Comparison of ENCODE assay signal across 8 mouse cellular contexts in the genomic region with DNA sequence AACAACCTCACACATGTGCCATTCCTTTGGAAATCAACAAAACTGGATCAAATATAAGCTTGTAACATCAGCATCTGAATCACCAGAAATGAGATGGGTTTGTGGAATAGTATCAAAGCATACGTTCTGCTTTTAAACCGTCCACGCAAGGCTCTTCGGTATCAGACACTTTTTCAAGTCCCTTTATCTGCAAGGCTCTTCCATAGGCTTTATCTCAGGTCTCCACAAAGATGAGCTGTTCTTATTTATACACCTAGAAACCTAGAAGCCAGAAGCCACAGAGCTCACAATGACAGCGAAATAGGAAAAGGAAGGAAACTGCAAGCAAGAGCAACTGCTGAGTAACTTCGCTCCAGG. TPM values are rescaled to one million over a fixed set of nuclear protein-coding genes. Genes with fewer than 3 reads are reported as not detected.
A peak's percentile ranks its signal among the peaks of the same experiment; 100 is the strongest.
DNase-seq lines count a peak whose midpoint lies in the region; ATAC-seq and TF ChIP-seq lines count a peak whose summit lies in the region.

No protein-coding gene starts in this region.

- no peak for TF ChIP-seq RAD21 in MEL (IDR thresholded peaks at IDR 0.05; ENCODE audit: low read depth, low read length)

- peaks cover 57% of the 10 kb centered on the region for H3K4me1 ChIP-seq in heart, embryonic 15.5 days (replicated peaks)
- H3K4me1 ChIP-seq in MEL (ENCODE audit: control insufficient read depth in 1 of 2, insufficient read depth in 2 of 2, low read length in 2 of 2) = peaks cover 26 to 38% of the 10 kb centered on the region in 2 experiments
- H3K4me1 ChIP-seq in hindbrain, embryonic 10.5 days (replicated peaks) = peaks cover 54% of the 10 kb centered on the region

- H3K4me2 ChIP-seq in heart, embryonic 15.5 days = peak overlapping the region; percentile 89

- peak overlapping the region; percentile 87 for H3K4me3 ChIP-seq in heart, embryonic 15.5 days
- H3K4me3 ChIP-seq in MEL (ENCODE audit: control insufficient read depth in 1 of 2, insufficient read depth in 1 of 2, low read depth in 2 of 2, low read length in 2 of 2) = peak overlapping the region; percentile 49 to 67
- H3K4me3 ChIP-seq in hindbrain, embryonic 10.5 days = peak overlapping the region; percentile 85
- H3K4me3 ChIP-seq in macrophage (ENCODE audit: inconsistent target) = peak overlapping the region; percentile 50

- DNase-seq in heart, adult 11 months = no peak
- DNase-seq in MEL (ENCODE audit: low read depth, low spot score) = peak; percentile 83
- DNase-seq in hindbrain, embryonic 10.5 days (ENCODE audit: low spot score) = no peak
- no peak for DNase-seq in retina, postnatal 1 day
- DNase-seq in thymus, postnatal 10 days (ENCODE audit: low spot score in 2 of 2) = no peak
- DNase-seq in cerebellum, adult 18-20 months = no peak

- H3K36me3 ChIP-seq in heart, embryonic 15.5 days = 0 out of 2 replicates have a peak, but pooled peaks cover 3% of the 10 kb centered on the region
- H3K36me3 ChIP-seq in MEL (ENCODE audit: control insufficient read depth in 1 of 2, insufficient read depth in 2 of 2, low read length in 2 of 2) (peaks cover 0 to 42% of the 10 kb centered on the region in 2 experiments; a peak in 3 of 4 replicates), macrophage (ENCODE audit: inconsistent target) (no peaks in the 10 kb centered on the region)
- no peaks in the 10 kb centered on the region for H3K36me3 ChIP-seq in hindbrain, embryonic 10.5 days

- peak; percentile 80 to 88 for TF ChIP-seq EP300 in MEL (IDR thresholded peaks at IDR 0.05; ENCODE audit: low read depth in 1 of 2, low read length in 2 of 2)

- no peaks in the 10 kb centered on the region for H3K27me3 ChIP-seq in heart, embryonic 15.5 days
- no peaks in the 10 kb centered on the region for H3K27me3 ChIP-seq in MEL (ENCODE audit: control insufficient read depth in 1 of 2, insufficient read depth in 2 of 2, low read length in 2 of 2)
- peaks cover 36% of the 10 kb centered on the region for H3K27me3 ChIP-seq in hindbrain, embryonic 10.5 days (ENCODE audit: insufficient read depth, poor library complexity, severe bottlenecking)

- no peaks in the 10 kb centered on the region for H3K9me3 ChIP-seq in heart, embryonic 15.5 days (replicated peaks)
- H3K9me3 ChIP-seq in MEL (replicated peaks; ENCODE audit: insufficient read depth, low read length) = no peaks in the 10 kb centered on the region
- H3K9me3 ChIP-seq in hindbrain, embryonic 10.5 days = no peaks in the 10 kb centered on the region

- no peak for TF ChIP-seq CTCF in MEL (IDR thresholded peaks at IDR 0.05 in 2 of 3, conservative IDR thresholded peaks at IDR 0.05 in 1 of 3; ENCODE audit: control insufficient read depth in 1 of 3, insufficient read depth in 1 of 3, low read depth in 2 of 3, low read length in 3 of 3, poor library complexity in 1 of 3, severe bottlenecking in 1 of 3)

- WGBS in heart, embryonic 15.5 days = 55% methylated on average over 6 of the region's 6 CpGs
- WGBS in hindbrain, embryonic 10.5 days = 58% methylated on average over 6 of the region's 6 CpGs
- WGBS in macrophage (ENCODE audit: missing documents) = 16% methylated on average over 6 of the region's 6 CpGs

- H3K9ac ChIP-seq in heart, embryonic 15.5 days = no peak overlapping the region; the same call in 1 of the 2 replicates
- peak overlapping the region; percentile 89 for H3K9ac ChIP-seq in MEL (ENCODE audit: control insufficient read depth, low read depth, low read length, poor library complexity, severe bottlenecking)

- H3K79me2 ChIP-seq in MEL (ENCODE audit: control insufficient read depth, insufficient read depth, low read length, poor library complexity) = peaks cover 46% of the 10 kb centered on the region
- peaks cover 57% of the 10 kb centered on the region for H3K79me2 ChIP-seq in macrophage (ENCODE audit: inconsistent target)

- H3K27ac ChIP-seq in heart, embryonic 15.5 days = no peak overlapping the region
- H3K27ac ChIP-seq in MEL (ENCODE audit: control insufficient read depth, low read depth, low read length) = peak overlapping the region; percentile 96
- no peak overlapping the region for H3K27ac ChIP-seq in hindbrain, embryonic 10.5 days
- H3K27ac ChIP-seq in macrophage = peak overlapping the region; percentile 87

- ATAC-seq in heart, embryonic 15.5 days (replicated peaks; ENCODE audit: insufficient number of reproducible peaks, insufficient read depth, low FRiP score, low read depth) = no peak

- TF ChIP-seq POLR2A in MEL (IDR thresholded peaks at IDR 0.05; ENCODE audit: control insufficient read depth in 1 of 2, insufficient read depth in 1 of 2, low read depth in 1 of 2, low read length in 2 of 2, poor library complexity in 1 of 2) = no peak; a peak in 1 of 4 replicates

TF ChIP-seq in MEL, 35 proteins besides CTCF, POLR2A, EP300 and RAD21:
- TF ChIP-seq TCF12 (IDR thresholded peaks at IDR 0.05; ENCODE audit: low read depth, low read length) (peak; percentile 81), TBP (IDR thresholded peaks at IDR 0.05; ENCODE audit: low read depth, low read length) (peak; percentile 68; the same call in 1 of the 2 replicates), NELFE (IDR thresholded peaks at IDR 0.05; ENCODE audit: low read depth, low read length) (no peak; the same call in none of the 2 replicates), CHD1 (IDR thresholded peaks at IDR 0.05; ENCODE audit: low read depth, low read length) (no peak; the same call in 1 of the 2 replicates), MYC (IDR thresholded peaks at IDR 0.05; ENCODE audit: low read depth, low read length) (no peak), ETS1 (IDR thresholded peaks at IDR 0.05; ENCODE audit: low read depth, low read length) (peak; percentile 90), JUND (IDR thresholded peaks at IDR 0.05; ENCODE audit: low read depth, low read length) (no peak), MAZ (IDR thresholded peaks at IDR 0.05; ENCODE audit: low read depth, low read length) (no peak), ZNF384 (IDR thresholded peaks at IDR 0.05; ENCODE audit: low read depth, low read length) (no peak), TAL1 (IDR thresholded peaks at IDR 0.05; ENCODE audit: low read length) (peak; percentile 14; the same call in 1 of the 2 replicates), ZKSCAN1 (IDR thresholded peaks at IDR 0.05; ENCODE audit: low read depth, low read length) (no peak), RCOR1 (IDR thresholded peaks at IDR 0.05; ENCODE audit: low read depth, low read length) (peak; percentile 61; the same call in 1 of the 2 replicates), MAFK (IDR thresholded peaks at IDR 0.05; ENCODE audit: borderline replicate concordance, low read depth, low read length) (no peak), ELF1 (IDR thresholded peaks at IDR 0.05; ENCODE audit: low read depth, low read length) (no peak), SIN3A (IDR thresholded peaks at IDR 0.05; ENCODE audit: low read length) (no peak), BHLHE40 (IDR thresholded peaks at IDR 0.05; ENCODE audit: borderline replicate concordance, low read depth, low read length) (no peak), MYB (IDR thresholded peaks at IDR 0.05; ENCODE audit: low read depth, low read length) (peak; percentile 38; the same call in 1 of the 2 replicates), MXI1 (IDR thresholded peaks at IDR 0.05; ENCODE audit: low read depth, low read length) (no peak), USF2 (IDR thresholded peaks at IDR 0.05; ENCODE audit: borderline replicate concordance in 1 of 2, insufficient read depth in 1 of 2, low read depth in 1 of 2, low read length in 2 of 2) (no peak), SMC3 (IDR thresholded peaks at IDR 0.05; ENCODE audit: low read depth, low read length) (no peak), UBTF (IDR thresholded peaks at IDR 0.05; ENCODE audit: borderline replicate concordance, insufficient read depth, low read depth, low read length) (no peak), GABPA (IDR thresholded peaks at IDR 0.05; ENCODE audit: low read depth, low read length) (no peak), POLR2AphosphoS2 (IDR thresholded peaks at IDR 0.05; ENCODE audit: low read length) (no peak), GATA1 (IDR thresholded peaks at IDR 0.05; ENCODE audit: low read depth, low read length) (peak; percentile 89), NRF1 (IDR thresholded peaks at IDR 0.05; ENCODE audit: insufficient read depth, low read depth, low read length, poor library complexity, severe bottlenecking) (no peak), KAT2A (conservative IDR thresholded peaks at IDR 0.05; ENCODE audit: low read depth, low read length) (no peak), USF1 (IDR thresholded peaks at IDR 0.05; ENCODE audit: low read depth, low read length) (no peak)

RNA-seq across cellular contexts. Expression of gene Foxo3, which starts 3.2 kb away (rescaled TPM):
- 5.7 and 6.8 TPM in 2 replicates for polyA plus RNA-seq in heart, embryonic 15.5 days (2015; fragmentation: Nextera tagmentation; extraction: Ambion mirVana)
- 21.0 and 31.8 TPM in 2 replicates for total RNA-seq in MEL (2012; rRNA removed)
- polyA plus RNA-seq in MEL (2012; ENCODE audit: insufficient read depth in 1 of 2, insufficient read length in 2 of 2, low read depth in 1 of 2, low replicate concordance in 2 of 2, missing spikeins in 1 of 2) (100 to 1,000 TPM in 1 of 2 experiments, 10 to 100 TPM in 1; 27.2 to 103 TPM), macrophage (2018) (23.9 to 39.4 TPM (median 30.8 TPM) in 3 replicates)
- 2.5 and 3.0 TPM in 2 replicates for polyA plus RNA-seq in hindbrain, embryonic 10.5 days (2016; fragmentation: Nextera tagmentation; extraction: Ambion mirVana)
- 100 to 1,000 TPM in 6 of 26 experiments, 10 to 100 TPM in 16, 1 to 10 TPM in 4; 7.0 to 151 (median 51.2) TPM for total RNA-seq in macrophage (2018; cell fraction: chromatin; rRNA removed)
- 100 to 1,000 TPM in 1 of 26 experiments, 10 to 100 TPM in 25; 13.3 to 101 (median 50.0) TPM for total RNA-seq in macrophage (2018; cell fraction: cytosol; rRNA removed)
- 100 to 1,000 TPM in 5 of 26 experiments, 10 to 100 TPM in 21; 11.9 to 127 (median 54.9) TPM for total RNA-seq in macrophage (2018; cell fraction: nucleus; rRNA removed)

Comparison
In these comparisons a context has a peak if more than half of its experiments do, and no peak if none do; other contexts are left out.
1. H3K27ac ChIP-seq: peak in MEL (single experiment) and macrophage (single experiment); none in heart, embryonic 15.5 days (single experiment) and hindbrain, embryonic 10.5 days (single experiment).
2. Peak in every context shown above with its lines, with median percentiles within 50 percentile points of each other: H3K4me3 ChIP-seq.